Mouse (Mus musculus) myocyte (in vitro differentiated cells): ENCODE measurements around the gene Apex2. TPM values are rescaled to one million over a fixed set of nuclear protein-coding genes. Genes with fewer than 3 reads are reported as not detected.

Experiments used
- H3K27me3 ChIP-seq: one replicate; pipeline ENCODE4 v1.6.1; 2011; ENCODE audit not compliant: control insufficient read depth, insufficient read depth, insufficient read length
- H3K36me3 ChIP-seq: one replicate; pipeline ENCODE4 v1.6.1; 2011; ENCODE audit not compliant: control insufficient read depth, insufficient read depth
- H3K4me2 ChIP-seq: one replicate; pipeline ENCODE4 v1.6.1; 2011; ENCODE audit warnings: low read depth, control low read depth
- H3K4me3 ChIP-seq: one replicate; pipeline ENCODE4 v1.5.1; 2011; ENCODE audit warnings: mild to moderate bottlenecking, control low read depth, moderate library complexity
- H3K79me2 ChIP-seq: one replicate; pipeline ENCODE4 v1.6.1; 2011; ENCODE audit not compliant: control insufficient read depth, insufficient read depth
- H3ac ChIP-seq: one replicate; pipeline ENCODE4 v1.6.1; 2011; ENCODE audit not compliant: control insufficient read depth, insufficient read length
- CEBPB ChIP-seq: IDR thresholded peaks from 2 replicates; pipeline ENCODE4 v1.6.1; 2011; ENCODE audit warnings: mild to moderate bottlenecking, moderate library complexity; ENCODE audit not compliant: poor library complexity, insufficient read depth, severe bottlenecking
- E2F4 ChIP-seq: IDR thresholded peaks from one replicate; pipeline ENCODE4 v1.6.1; 2011; ENCODE audit warnings: mild to moderate bottlenecking, control low read depth, moderate library complexity; ENCODE audit not compliant: insufficient read depth
- MAX ChIP-seq: IDR thresholded peaks from one replicate; pipeline ENCODE4 v1.6.1; 2011; ENCODE audit warnings: low read depth, mild to moderate bottlenecking, control low read depth
- MYOD1 ChIP-seq, 3 experiments: IDR thresholded peaks; one replicate each; pipeline ENCODE4 v1.6.1; 2011; ENCODE audit warnings: control low read depth in 2 of 3, low read depth in 2 of 3, mild to moderate bottlenecking in 2 of 3, moderate library complexity in 1 of 3; ENCODE audit not compliant: insufficient read length in 2 of 3, control insufficient read depth in 1 of 3
- MYOG ChIP-seq, 3 experiments: IDR thresholded peaks; one replicate each; pipeline ENCODE4 v1.6.1; 2011; ENCODE audit warnings: control low read depth in 2 of 3, low read depth in 2 of 3, mild to moderate bottlenecking in 2 of 3; ENCODE audit not compliant: insufficient read length in 2 of 3, control insufficient read depth in 1 of 3, insufficient read depth in 1 of 3
- POLR2A ChIP-seq: IDR thresholded peaks from one replicate; pipeline ENCODE4 v1.6.1; 2011; ENCODE audit warnings: low read depth, mild to moderate bottlenecking, control low read depth, moderate library complexity; ENCODE audit not compliant: insufficient read length
- POLR2AphosphoS2 ChIP-seq: IDR thresholded peaks from one replicate; pipeline ENCODE4 v1.6.1; 2011; ENCODE audit warnings: low read depth, control low read depth; ENCODE audit not compliant: insufficient read length
- REST ChIP-seq: IDR thresholded peaks from one replicate; pipeline ENCODE4 v1.6.1; 2011; ENCODE audit warnings: mild to moderate bottlenecking, control low read depth, moderate library complexity; ENCODE audit not compliant: insufficient read depth, insufficient read length
- SRF ChIP-seq: IDR thresholded peaks from one replicate; pipeline ENCODE4 v1.6.1; 2011; ENCODE audit warnings: low read depth; ENCODE audit not compliant: control insufficient read depth, insufficient read length
- TCF12 ChIP-seq: IDR thresholded peaks from one replicate; pipeline ENCODE4 v1.6.1; 2011; ENCODE audit warnings: mild to moderate bottlenecking, control low read depth; ENCODE audit not compliant: poor library complexity, insufficient read depth, severe bottlenecking
- TCF3 ChIP-seq: IDR thresholded peaks from one replicate; pipeline ENCODE4 v1.6.1; 2011; ENCODE audit warnings: low read depth, control low read depth; ENCODE audit not compliant: insufficient read length
- USF1 ChIP-seq: IDR thresholded peaks from one replicate; pipeline ENCODE4 v1.6.1; 2011; ENCODE audit warnings: low read depth, mild to moderate bottlenecking, control low read depth, moderate library complexity
- polyA plus RNA-seq: library from polyadenylated mRNA; unstranded; fragments of >200 nt; fragmentation: generic; extraction: Trizol; gene quantifications from one replicate; pipeline ENCODE4 v1.2.1, GENCODE M21; 2012; ENCODE audit warnings: missing spikeins

The Apex2 gene
- polyA plus RNA-seq, 1 experiment, result 6.2 TPM

DNA sequence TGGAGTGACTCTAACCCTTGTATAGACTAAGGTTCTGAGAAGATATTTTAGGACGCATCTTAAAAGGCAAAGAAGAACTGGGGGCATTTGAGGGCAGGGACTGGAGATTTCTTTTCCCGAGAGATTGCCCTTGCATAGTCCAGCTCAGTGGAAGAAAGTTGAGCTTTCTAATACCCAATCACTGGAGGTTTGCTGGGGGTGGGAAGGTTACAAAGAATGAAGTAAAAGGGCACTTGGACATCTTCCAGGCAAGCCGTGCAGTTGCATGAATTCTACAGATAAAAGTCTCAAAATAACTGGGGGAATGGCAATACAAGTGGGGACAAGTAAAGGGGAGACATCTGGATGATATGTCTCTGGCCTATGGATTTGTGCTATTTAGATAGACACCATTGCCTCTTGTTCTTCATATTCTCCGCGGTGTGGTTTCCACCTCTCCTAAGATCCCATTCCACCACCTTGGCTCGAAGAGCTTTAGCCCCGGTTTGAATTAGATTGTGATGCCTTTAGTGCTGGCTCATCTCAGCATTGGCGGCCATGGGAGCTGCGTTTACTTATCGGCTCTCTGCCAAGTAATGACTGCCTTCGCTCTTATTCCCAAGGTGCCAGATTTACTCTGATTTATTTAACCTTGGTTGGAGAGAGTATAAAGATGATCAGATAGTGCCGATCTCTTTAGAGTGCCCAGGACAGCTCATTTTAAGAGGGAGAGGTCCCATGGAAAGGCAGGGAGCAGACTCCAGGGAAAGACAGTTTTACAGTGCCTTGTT lies 3.8 kb upstream of the Apex2 start:
- H3K4me2 ChIP-seq, result no peak overlapping the region
- H3K4me3 ChIP-seq, result no peak overlapping the region
- no peaks in the 10 kb centered on the region for H3K79me2 ChIP-seq
- no peaks in the 10 kb centered on the region for H3K27me3 ChIP-seq
- TF ChIP-seq CEBPB (no peak), USF1 (no peak), TCF12 (no peak), E2F4 (no peak), POLR2A (no peak), SRF (no peak), TCF3 (no peak), MAX (no peak), MYOG (IDR thresholded peaks at IDR 0.05; ENCODE audit: control insufficient read depth in 1 of 3, insufficient read depth in 1 of 3, insufficient read length in 2 of 3, low read depth in 2 of 3) (no peak)
- H3ac ChIP-seq, result no peak overlapping the region
- no peaks in the 10 kb centered on the region for H3K36me3 ChIP-seq

DNA sequence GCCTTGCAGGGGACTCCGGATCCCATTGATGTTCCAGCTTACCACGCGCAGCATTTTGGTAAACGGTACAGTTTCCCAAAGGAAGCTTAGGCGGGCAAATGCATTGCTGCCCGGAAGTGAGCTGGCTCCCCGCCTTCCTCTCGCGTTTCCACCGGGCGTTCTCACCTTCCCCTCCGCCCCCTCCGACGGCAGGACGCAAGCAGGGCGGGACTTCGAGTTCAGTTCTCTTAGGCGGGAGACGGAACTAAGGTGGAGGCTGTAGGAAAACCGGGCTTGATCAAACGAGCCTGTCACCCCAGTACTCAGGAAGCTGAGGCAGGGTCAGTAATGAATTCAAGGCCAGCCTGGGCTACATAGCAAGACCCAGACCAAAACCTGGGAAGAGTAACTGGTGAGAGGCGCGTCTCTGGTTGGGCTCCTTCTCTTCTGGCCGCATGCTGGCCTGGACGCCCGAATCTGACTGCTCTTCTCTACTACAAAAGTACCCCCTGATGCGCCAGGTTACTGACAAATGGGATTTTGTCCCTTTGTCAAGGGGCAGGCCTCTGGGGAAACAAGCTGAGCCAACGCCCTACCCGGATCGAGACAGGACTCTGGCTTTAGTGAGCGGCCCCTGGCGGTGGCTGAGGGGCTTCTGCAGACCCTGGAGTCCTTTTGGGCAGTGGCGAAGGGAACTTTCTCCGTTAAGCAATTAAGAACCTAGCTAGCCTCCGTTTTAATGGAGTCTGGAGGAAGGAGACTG lies 1.5 kb downstream of the Apex2 start, which contains the start of gene Pfkfb1:
Pfkfb1 (plus strand) TSS at position 207 of the 742 bp plus-strand sequence.
- Histone ChIP-seq H3K4me2 (peak within 1 kb of the TSS; percentile 69), H3K36me3 (no peaks in the 10 kb centered on the region), H3ac (no peak within 1 kb of the TSS), H3K27me3 (no peaks in the 10 kb centered on the region), H3K4me3 (peak within 1 kb of the TSS; percentile 70), H3K79me2 (peaks cover 15% of the 10 kb centered on the region)
- TF ChIP-seq E2F4 (peak; percentile 35), TCF12 (no peak)

DNA sequence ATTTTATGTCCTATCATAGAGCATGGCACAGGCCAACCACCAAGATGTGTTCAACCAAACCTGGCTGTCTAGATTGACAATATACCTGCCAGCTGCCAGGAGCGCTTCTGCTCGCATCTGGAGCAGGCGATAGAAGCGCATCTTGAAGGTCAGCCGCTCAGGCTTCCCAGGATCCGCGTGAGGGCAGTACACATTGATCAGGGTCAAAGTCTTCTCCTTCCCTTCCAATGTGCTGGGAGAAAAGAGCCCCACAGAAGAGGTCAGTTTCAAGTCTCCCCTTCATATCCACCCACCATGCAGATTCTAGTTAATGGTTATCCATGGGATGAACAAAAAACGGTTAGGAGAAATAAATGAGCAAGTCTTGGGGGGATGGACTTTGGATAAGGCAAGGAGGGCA lies 4.6 kb downstream of the Apex2 start:
- Histone ChIP-seq H3K79me2 (peaks cover 18% of the 10 kb centered on the region), H3K36me3 (no peaks in the 10 kb centered on the region), H3K4me2 (no peak overlapping the region), H3K4me3 (no peak overlapping the region), H3ac (no peak overlapping the region), H3K27me3 (no peaks in the 10 kb centered on the region)
- no peak for TF ChIP-seq TCF3
- TF ChIP-seq MYOD1 (IDR thresholded peaks at IDR 0.05; ENCODE audit: control insufficient read depth in 1 of 3, insufficient read length in 2 of 3, low read depth in 2 of 3), result no peak
- no peak for TF ChIP-seq MYOG (IDR thresholded peaks at IDR 0.05; ENCODE audit: control insufficient read depth in 1 of 3, insufficient read depth in 1 of 3, insufficient read length in 2 of 3, low read depth in 2 of 3)
- no peak for TF ChIP-seq POLR2A
- TF ChIP-seq USF1, result no peak
- TF ChIP-seq TCF12, result no peak
- TF ChIP-seq SRF, result no peak
- no peak for TF ChIP-seq REST
- TF ChIP-seq E2F4, result no peak
- no peak for TF ChIP-seq MAX
- TF ChIP-seq POLR2AphosphoS2, result no peak
- no peak for TF ChIP-seq CEBPB

DNA sequence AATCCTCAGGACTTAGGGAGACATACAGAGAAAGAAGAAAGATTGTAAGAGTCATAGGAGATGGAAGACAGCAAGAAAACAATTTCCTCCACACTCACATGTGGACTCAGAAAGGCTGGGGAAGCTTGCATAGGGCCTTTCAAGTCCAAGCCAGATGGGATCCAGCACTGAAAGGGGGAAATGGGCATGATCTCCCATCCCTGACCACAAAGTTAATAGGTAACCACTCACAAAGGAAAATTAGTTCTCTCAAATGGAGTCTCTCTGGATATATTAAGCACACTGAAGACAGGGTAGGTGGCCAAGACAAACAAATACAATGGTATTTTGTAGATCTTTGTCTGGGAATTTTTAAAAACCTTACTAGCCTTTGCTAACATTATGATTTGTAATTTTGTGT lies 7.7 kb downstream of the Apex2 start:
- Histone ChIP-seq H3K4me3 (no peak overlapping the region), H3K36me3 (no peaks in the 10 kb centered on the region), H3ac (no peak overlapping the region), H3K4me2 (no peak overlapping the region), H3K79me2 (peaks cover 16% of the 10 kb centered on the region), H3K27me3 (no peaks in the 10 kb centered on the region)
- TF ChIP-seq TCF3, result no peak

DNA sequence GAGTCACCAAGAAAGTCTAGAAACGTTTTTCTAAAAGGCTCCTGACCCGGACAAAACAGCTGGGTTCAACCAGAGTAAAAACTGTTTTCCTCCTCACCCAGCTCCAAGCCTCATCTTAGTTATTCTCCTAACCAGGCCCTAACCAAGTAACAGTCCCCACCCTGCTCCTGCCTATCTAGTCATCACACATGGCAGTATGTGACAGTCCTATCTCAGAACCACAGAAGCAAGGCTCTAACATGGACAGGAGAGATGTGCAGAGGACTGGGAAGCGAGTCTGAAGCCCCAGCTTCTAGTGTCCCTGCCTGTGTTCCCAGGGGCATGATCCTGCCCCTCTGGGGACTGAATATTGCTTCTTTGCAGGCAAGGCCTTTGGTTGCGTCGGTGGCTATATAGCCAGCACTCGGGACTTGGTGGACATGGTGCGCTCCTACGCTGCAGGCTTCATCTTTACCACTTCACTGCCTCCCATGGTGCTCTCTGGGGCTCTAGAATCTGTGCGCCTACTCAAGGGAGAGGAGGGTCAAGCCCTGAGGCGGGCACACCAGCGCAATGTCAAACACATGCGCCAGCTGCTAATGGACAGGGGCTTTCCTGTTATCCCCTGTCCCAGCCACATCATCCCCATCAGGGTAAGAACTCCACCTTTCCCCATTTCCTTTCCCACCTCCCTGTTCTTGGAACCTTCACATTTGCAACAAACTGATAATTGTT lies 24.9 kb downstream of the Apex2 start:
- H3K27me3 ChIP-seq, result no peaks in the 10 kb centered on the region
- no peak overlapping the region for H3ac ChIP-seq
- H3K4me2 ChIP-seq, result no peak overlapping the region
- H3K4me3 ChIP-seq, result no peak overlapping the region
- no peak for TF ChIP-seq POLR2A
- no peak for TF ChIP-seq SRF
- no peak for TF ChIP-seq E2F4
- no peak for TF ChIP-seq USF1
- no peak for TF ChIP-seq MYOG (IDR thresholded peaks at IDR 0.05; ENCODE audit: control insufficient read depth in 1 of 3, insufficient read depth in 1 of 3, insufficient read length in 2 of 3, low read depth in 2 of 3)
- no peak for TF ChIP-seq CEBPB
- no peak for TF ChIP-seq TCF3
- TF ChIP-seq MAX, result no peak
- TF ChIP-seq TCF12, result no peak
- no peak for TF ChIP-seq MYOD1 (IDR thresholded peaks at IDR 0.05; ENCODE audit: control insufficient read depth in 1 of 3, insufficient read length in 2 of 3, low read depth in 2 of 3)
- no peak for TF ChIP-seq REST
- no peak for TF ChIP-seq POLR2AphosphoS2
- no peaks in the 10 kb centered on the region for H3K36me3 ChIP-seq
- no peaks in the 10 kb centered on the region for H3K79me2 ChIP-seq
